Mouse (Mus musculus) right cerebral cortex, postnatal 4 days (tissue): ENCODE measurements at regions not wholly inside any gene's neighbourhood (a gene's known extent, or its start where the extent isn't known, plus 50 kb on each side); places are given as distances from the start of the nearest gene placed in this dataset.
"Not testable (repeated sequence)": the region's sequence is repeated elsewhere in the genome, so short reads cannot be mapped to it uniquely, and the experiment has no call there.

Experiments used
- DNase-seq: peaks from one replicate; pipeline ENCODE4 v3.0.0-alpha.2; 2022

DNA sequence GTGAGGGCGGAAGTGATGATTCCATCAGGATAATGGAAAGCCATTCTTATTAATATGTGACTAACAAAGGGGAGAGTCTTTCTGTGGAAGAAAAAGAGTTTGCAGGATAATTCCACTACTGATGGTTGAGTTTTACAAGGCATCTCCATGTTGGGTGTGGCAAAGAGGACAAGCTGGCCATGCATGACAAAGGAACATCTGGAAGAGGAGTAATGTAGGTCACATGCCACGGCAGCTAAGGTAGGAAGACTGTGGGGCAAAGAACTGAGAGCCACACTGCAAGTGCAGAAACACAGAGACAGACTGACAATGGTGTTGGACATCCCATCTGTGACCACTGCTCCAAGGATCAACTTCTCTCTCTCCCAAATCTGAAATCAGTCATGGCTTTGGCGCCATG lies 196.4 kb upstream of the Gdi2 start:
- DNase-seq, result no peak

DNA sequence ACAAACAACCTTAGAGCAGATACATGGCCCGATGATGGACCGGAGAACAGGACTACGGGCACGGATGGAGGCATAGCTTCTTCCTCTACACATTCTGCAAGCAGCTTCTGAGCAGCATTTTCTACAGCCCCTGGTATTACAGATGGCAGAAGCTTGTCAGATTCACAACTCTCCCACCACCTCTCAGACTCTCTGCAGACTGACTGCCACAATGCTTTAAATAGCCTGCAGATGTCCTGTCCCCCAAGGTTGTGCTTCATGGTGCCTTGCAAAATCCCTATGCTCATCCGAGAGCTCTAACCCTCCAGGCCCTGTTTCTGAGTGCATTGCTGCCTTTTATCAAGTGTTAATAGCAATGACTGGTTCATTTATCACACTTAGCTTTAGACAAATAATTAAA lies 194.3 kb upstream of the Gdi2 start:
- no peak for DNase-seq

DNA sequence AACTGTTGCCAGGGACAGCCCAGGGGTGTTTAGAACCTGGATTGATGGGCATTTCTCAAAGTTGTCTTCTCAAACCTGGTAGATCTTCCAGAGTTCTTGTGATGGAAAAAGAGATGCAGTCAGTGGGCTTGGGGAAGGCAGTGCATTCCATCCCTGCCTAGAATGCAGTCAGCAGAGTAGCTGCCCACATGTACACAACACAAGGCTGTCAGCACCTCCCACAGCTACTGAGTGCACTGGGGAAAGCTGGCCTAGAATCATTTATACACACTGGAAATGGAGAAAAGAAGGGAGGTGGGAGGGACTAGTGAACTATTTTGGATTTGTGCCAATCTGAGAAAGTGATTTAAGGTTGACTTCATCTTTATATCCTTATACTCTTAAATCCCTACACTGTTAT lies 183.0 kb upstream of the Gdi2 start:
- not testable (repeated sequence) for DNase-seq

DNA sequence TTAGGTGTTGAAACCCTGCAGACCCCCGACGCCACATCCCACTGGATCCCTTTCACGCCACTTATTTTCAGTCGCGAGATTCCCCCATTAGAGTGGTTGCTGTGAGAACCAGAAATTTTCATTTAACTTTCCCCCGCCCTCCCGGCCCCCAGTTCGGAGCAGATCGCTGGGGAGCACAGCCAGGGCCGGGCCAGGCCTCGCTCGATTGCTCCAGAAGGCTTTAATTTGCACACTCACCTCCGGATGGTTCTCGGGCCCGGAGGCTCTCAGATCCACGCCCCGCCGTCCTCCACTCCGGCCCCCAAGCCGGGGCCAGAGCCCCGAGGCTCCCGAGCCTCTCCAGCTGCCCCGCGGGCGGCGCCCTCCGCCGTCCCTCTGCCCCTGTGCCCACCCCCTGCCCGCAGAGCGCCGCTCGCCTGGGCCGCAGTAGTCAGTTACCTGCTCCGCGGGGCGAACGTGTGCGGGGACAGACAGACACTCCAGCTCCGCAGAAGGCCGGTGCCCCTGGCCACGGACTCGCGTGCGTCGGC lies 179.7 kb upstream of the Gdi2 start:
- DNase-seq, result no peak

DNA sequence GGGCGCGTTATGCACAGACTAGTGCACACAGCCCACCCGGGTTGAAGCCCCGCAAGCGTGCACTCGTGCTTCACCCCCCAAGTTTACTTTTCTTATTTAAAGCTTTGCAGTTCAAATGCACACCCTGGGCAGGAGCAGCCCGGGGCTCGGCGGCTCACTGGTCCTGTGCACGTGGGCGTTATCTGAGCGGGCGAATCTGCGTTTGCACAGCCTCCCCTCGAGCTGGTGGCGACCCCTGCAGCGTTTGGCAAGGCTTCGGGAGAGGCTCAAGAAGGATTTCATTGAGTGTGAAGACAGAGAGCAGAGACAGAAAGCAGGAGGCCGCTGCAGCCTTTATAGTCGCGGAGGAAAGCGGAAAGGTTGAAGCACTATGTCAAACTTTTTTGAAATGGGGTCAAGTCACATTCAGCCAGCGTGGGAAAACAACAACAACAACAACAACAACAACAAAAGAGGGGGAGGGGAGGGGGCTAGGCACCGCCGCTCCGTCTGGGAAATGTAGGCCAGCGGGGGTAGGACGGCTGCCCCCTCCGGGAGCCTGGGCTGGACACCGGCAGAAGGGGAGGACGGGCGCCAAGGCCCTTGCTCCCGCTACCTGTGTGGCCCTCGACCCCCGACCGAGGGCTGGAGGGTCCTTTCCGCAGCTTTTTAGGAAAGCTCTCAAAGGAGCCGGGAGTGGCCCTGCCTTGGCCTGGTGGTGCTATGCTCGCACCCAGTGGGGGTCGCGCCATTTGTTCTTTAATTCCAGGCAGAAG lies 178.7 kb upstream of the Gdi2 start:
- peak; percentile 3 for DNase-seq

DNA sequence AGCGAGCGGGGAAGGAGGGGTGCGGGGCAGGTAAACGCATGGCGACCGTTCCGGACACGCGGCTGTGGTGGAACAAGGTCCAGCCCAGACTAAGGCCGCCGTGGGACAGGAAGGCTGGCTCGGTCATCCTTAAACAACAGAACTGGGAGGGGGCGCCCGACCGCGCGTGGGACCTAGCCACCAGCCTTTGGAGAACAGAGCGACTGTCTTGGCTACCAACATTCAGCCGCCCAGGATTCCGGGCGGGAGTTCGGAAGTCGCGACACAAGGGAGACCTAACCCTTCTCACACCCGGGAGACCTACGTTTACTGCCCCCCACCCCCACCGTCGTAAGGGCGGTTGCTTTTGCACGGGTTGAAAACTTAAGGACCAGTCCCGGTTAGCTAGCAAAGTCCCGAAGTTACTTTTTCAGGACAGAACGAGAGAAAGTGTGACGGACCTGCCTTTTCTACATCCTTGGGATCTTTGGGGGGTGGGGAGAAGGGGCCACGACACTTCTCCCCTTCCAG lies 178.1 kb upstream of the Gdi2 start:
- peak; percentile 10 for DNase-seq

DNA sequence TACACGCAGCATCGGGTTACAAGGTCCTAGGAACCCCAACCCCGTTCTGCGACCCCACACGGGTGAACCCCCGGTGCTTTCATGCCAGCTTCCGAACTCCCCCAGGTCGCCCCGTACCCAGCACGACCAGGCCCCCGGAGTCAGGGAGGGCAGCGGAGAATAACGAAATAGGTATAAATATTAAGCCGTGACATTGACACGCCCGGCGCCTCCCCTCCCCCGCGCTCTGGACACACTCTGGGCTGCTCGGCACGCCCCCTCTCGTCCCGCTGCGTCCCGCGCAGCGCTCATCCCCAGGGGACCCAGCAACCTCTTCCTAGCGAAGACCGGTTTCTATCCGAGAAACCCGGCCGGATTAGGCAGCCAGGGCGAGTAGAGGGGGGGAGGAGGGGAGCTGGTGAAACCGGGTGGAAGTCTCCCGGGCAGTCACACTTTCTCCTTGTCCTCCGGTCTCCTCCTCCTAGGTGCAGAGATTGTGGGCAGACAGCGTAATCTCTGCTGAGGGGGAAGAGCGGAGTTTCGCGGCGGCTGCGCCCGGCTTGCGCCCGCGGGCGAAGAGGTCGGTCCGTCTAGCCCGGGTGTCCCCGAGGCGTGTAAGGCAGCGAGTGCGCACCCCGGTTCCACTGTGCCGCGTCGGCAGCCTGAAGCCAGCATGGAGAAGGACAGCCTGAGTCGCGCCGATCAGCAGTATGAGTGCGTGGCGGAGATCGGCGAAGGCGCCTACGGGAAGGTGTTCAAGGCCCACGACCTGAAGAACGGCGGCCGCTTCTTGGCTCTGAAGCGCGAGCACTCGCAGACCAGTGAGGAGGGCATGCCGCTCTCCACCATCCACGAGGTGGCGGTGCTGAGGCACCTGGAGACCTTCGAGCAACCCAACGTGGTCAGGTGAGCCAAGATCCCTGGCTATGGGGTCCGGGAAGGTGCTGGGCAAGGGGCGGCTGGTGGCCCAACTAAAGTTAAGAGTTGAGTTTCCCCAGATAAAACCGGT lies 177.1 kb upstream of the Gdi2 start:
- DNase-seq, result peak; percentile 7

DNA sequence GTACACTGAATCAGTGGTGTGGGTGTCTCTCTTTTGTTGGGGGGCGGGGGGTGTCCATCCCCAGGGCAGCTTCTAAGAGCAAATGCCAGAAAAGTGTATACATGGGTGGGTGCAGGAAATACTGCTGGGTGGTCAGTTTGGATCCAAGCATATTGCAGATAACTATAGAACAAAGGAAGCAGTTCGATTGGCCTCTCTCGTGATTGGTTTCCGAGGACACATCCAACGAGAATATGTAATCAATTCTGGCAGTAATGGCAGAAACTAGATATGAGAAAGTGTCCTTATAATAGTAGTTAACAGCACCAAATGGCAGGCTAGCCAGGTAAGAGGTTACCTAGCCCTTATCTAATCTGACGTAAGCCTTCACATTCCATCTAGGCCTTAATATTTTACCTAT lies 165.2 kb upstream of the Gdi2 start:
- no peak for DNase-seq

DNA sequence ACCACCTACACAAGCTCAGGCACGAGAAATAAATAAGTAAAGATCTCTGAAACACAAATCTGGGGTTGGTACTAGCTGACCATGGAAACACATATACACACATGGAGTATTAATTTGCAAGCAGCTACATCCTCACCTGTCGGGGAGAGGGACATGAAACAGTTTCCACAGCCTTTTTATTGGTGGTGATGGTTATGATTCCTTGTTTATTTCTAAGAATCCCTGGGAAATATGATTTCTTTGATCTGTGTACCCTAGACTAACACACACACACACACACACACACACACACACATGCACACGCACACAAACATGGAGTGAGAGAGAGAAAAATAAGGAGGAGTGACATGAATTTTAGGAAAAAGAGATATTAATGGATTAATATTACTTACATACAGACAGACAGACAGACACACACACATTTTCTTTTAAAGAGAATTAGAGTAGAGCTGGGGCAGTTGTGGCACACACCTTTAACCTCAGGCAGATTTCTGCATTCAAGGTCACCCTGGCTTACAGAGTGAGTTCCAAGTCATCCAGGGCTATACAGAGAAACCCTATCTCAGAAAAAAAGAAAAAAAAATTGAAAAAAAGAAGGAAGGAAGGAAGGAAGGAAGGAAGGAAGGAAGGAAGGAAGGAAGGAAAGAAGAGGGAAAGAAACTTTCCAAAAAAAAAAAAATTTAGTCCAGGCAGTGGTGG lies 164.2 kb upstream of the Gdi2 start:
- not testable (repeated sequence) for DNase-seq

DNA sequence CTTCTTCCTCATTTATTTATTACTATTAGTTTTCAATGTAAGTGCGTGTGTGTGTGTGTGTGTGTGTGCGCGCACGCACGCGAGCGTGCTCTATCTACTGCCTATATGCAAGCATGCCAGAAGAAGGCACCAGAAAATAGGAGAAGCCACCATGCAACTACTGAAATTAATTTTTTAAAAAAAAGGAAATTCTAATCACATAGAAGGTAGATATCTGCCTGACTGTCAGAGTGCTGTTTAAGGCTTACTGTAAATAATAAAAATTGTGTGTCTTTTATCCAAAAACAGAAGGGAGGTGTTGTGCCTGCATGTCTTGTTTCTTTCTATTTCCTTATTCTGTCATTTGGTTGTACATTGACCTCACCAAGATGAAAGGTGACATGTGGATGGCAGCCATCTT lies 163.1 kb upstream of the Gdi2 start:
- DNase-seq, result no peak

DNA sequence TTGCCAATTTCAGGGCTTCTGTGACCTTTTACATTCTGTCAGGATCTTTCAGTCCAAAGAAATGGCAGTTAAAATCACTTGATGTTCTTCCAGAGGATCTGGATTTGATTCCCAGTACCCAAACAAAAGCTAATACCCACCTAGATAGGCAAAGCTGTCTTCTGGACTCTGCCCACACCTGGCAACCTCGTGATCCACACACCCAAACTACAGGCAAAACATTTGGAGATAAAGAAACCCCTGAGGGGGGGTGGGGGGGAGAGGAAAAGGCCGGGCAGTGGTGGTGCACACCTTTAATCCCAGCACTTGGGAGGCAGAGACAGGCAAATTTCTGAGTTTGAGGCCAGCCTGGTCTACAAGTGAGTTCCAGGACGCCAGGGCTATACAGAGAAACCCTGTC lies 160.1 kb upstream of the Gdi2 start:
- not testable (repeated sequence) for DNase-seq

DNA sequence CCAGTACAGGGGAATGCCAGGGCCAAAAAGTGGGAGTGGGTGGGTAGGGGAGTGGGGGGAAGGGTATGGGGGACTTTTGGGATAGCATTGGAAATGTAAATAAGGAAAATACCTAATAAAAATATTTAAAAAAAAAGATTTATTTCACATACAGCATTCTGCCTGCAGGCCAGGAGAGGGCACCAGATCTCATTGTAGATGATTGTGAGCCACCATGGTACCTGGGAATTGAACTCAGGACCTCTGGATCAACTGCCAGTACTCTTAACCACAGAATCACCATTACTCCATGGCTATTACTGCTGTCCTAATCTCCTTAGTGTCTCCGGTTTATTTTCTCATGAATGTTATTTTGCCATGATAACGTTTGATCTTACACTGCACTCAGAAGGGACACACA lies 132.1 kb upstream of the Gdi2 start:
- DNase-seq, result not testable (repeated sequence)

DNA sequence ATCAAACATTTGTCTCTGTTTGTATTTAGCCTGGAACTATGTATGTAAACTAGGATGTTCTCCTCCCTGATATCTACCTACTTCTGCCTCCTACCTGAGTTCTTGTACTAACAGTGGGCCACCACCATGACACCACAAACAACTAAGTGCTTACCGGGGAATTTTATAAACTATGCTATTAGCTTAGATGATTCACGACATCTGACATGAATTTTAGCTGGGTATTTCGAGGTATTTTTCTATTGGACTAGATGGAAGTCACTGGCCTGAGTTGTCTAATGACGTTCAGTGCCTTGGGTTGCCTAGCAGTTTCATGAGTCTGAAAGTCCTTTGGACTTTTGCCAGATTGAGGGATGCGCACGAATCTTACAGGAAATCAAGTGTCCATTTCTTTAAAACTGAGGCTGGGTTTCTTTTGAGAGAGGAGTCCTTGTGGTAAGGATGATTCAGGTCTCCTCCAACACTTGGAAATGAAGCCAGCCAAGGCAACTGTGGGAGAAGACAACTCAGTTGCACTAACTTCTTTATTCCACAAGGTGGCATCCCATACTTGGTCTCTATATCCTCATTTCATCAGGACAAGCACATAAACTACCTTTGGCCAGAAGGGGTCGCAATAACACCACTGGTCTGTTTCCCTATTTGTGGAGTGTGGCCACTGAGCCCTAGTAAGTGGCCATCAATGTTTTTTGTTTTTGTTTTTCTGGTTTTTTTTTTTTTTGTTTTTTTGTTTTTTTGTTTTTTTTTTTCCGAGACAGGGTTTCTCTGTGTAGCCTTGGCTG lies 131.4 kb upstream of the Gdi2 start:
- peak; percentile 44 for DNase-seq

DNA sequence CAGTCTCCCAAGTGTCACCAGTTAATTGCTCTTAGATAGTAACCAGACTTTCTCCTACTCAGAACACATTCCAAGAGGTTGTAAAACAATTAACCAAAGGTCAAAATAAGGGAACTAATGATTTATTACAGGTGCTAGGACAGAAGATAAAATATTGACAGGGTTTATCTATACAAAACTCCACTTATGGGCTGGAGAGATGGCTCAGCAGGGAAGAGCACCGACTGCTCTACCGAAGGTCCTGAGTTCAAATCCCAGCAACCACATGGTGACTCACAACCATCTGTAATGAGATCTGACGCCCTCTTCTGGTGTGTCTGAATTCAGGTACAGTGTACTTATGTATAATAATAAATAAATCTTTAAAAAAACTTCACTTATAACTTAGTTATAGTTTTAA lies 127.6 kb upstream of the Gdi2 start:
- DNase-seq, result not testable (repeated sequence)

DNA sequence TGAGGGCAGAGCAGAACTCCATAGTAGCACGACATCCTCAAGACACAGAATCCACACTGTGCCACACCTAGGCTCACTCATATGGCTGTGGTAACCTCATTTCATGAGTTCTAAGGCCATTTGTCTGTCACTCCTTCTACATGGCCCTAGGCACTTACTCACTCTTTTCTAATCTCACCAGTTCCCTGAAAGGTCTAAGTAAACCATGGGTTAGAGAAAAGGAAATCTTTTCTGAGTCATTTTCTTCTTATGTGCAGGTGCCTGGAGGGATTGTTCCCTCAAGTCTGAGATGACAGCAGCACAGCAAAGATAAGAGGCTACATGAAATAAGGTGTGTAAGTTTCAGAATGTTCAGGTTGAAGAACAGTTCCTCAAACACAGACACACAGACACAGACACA lies 120.8 kb upstream of the Gdi2 start:
- no peak for DNase-seq

DNA sequence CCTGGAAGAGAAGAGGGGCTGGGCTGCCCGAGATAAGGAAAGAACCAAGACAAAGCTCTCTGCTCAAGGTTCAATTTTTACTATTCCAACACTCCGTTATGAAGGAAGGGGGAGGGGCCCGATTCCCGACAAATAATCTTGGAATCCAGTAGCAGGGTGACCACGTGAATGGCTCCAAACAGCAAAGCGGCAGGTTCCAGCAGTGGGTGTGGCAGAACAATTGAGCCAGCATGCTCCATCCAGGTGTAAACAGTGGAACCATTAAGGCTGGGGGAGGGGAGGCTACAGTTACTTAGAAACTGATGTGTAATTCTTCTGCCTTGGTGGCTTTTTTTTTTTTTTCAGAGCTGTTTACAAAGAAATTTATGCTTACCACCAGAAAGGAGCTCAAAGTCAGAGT lies 82.5 kb upstream of the Gdi2 start:
- not testable (repeated sequence) for DNase-seq

DNA sequence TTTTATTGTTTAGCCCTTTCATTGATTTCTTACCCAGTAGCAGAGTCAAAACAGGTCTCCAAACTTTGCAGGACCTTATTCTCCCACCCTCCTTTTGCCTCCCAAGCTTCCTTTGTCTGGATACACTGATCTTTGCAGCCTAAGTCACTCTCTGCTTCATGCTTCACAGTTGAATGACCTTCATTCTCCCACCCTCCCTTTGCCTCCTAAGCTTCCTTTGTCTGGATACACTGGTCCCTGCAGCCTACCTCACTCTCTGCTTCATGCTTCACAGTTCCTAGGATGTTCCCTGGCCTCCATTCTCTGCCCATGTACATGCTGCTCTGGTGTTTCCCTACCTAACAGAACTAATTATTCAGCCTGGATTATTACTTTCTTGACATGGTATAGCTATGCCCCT lies 61.0 kb upstream of the Gdi2 start:
- no peak for DNase-seq

DNA sequence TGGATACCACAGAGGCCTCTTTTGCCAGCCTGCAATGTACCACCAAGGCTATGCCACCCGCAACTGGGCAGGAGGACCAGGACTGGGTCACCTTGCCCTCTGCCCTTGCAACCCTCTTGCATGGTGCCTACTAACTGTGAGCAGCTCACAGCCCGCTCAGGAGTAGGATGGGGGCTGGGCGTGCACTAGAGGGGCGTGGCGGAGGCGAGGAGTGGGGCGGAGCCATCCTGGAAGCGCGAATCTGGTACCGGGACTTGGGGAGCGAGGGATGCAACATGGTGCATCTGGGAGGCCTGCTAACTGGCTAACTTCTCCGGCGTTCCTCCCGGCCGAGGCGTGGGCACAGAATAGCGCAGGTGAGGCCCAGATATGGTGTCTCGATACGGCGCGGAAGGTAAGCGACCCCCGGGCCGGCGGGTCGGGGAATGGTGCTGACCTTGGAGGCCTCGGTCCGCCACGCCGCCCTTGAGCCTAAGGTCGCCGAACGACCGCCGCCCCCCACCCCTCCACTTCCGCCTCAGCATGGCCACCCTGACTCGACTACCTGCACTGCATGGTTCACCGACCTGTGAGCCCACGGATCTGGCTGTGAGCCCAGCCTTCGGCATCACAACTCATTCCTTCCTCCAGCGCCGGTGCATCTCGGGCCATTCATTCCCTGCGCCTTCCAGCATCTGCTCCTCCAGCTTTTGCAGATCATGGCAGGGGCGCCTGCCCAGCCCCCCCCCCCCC lies 59.7 kb upstream of the Gdi2 start:
- peak; percentile 68 for DNase-seq
